Mouse (Mus musculus) liver, postnatal 0 days (tissue): Measurements from ENCODE around the gene Abcg4. TPM values are rescaled to one million over a fixed set of nuclear protein-coding genes. Genes with fewer than 3 reads are reported as not detected.

Experiments
- ATAC-seq: fragments of 200-750 bp; cut with Nextera tagmentation; 2 replicates; pipeline ENCODE4 v1.8.0; 2017; ENCODE audit warnings: mild to moderate bottlenecking, moderate library complexity
- DNase-seq: peaks from one replicate; pipeline ENCODE4 v3.0.0-alpha.2; 2016
- H3K27ac ChIP-seq: fragments of 300-500 bp; sonication (generic); 2 replicates; pipeline ENCODE4 v1.5.1; 2014; ENCODE audit warnings: antibody characterized with exemption, moderate library complexity, mild to moderate bottlenecking, low read depth
- H3K27me3 ChIP-seq: fragments of 300-500 bp; sonication (generic); 2 replicates; pipeline ENCODE4 v1.6.1; 2014; ENCODE audit warnings: low read length, control low read depth, mixed read lengths; ENCODE audit not compliant: insufficient read depth
- H3K36me3 ChIP-seq: fragments of 300-500 bp; sonication (generic); replicated peaks from 2 replicates; pipeline ENCODE4 v1.6.1; 2014; ENCODE audit warnings: mild to moderate bottlenecking, control low read depth, low read length, moderate library complexity, mixed read lengths; ENCODE audit not compliant: insufficient read depth
- H3K4me1 ChIP-seq: fragments of 300-500 bp; sonication (generic); 2 replicates; pipeline ENCODE4 v1.6.1; 2014; ENCODE audit warnings: antibody characterized with exemption, mild to moderate bottlenecking, control low read depth; ENCODE audit not compliant: insufficient read depth
- H3K4me2 ChIP-seq: fragments of 300-500 bp; sonication (generic); 2 replicates; pipeline ENCODE4 v1.6.1; 2014; ENCODE audit warnings: low read depth, mild to moderate bottlenecking, low read length, moderate library complexity, mixed read lengths
- H3K4me3 ChIP-seq: fragments of 300-500 bp; sonication (generic); 2 replicates; pipeline ENCODE4 v1.5.1; 2014; ENCODE audit warnings: low read depth, low read length
- H3K9ac ChIP-seq: fragments of 300-500 bp; sonication (generic); replicated peaks from 2 replicates; pipeline ENCODE4 v1.6.1; 2014; ENCODE audit warnings: mild to moderate bottlenecking, moderate library complexity
- H3K9me3 ChIP-seq: fragments of 300-500 bp; sonication (generic); 2 replicates; pipeline ENCODE4 v1.6.1; 2016; ENCODE audit warnings: mild to moderate bottlenecking, control low read depth, low read length, mixed read lengths
- CTCF ChIP-seq: sonication (generic); IDR thresholded peaks from 2 replicates; pipeline ENCODE4 v1.5.1; 2016; ENCODE audit warnings: antibody characterized with exemption, low read depth
- EP300 ChIP-seq: IDR thresholded peaks from 2 replicates; pipeline ENCODE4 v1.6.1; 2016; ENCODE audit warnings: antibody characterized with exemption, low read depth, mild to moderate bottlenecking
- WGBS: fragments of 180-500 bp; shearing (Covaris S2); extraction: QIAGEN DNeasy Blood & Tissue Kit; methylation state at CpG from one replicate; pipeline ENCODE4 v1.1.7; 2014; ENCODE audit not compliant: insufficient replicate concordance; 5-methylcytosine and 5-hydroxymethylcytosine counted together
- microRNA-seq: library from miRNA; unstranded; fragments of <30 nt; microRNA quantifications from one replicate; pipeline ENCODE4, GENCODE M21; 2016
- polyA plus RNA-seq: library from polyadenylated mRNA; unstranded; fragments of >200 nt; fragmentation: Nextera tagmentation; extraction: Ambion mirVana; gene quantifications from 2 replicates; pipeline ENCODE4 v1.2.1, GENCODE M21; 2015

Gene Abcg4
- polyA plus RNA-seq, 1 experiment from 2014 or later: 4.2 TPM

- TF ChIP-seq CTCF (peak; percentile 99), EP300 (no peak)
- peak; percentile 91 for ATAC-seq
- Histone ChIP-seq H3K4me2 (peak within 1 kb of the TSS; percentile 95), H3K4me1 (peaks cover 17% of the 10 kb centered on the region), H3K4me3 (peak within 1 kb of the TSS; percentile 99), H3K27ac (peak within 1 kb of the TSS; percentile 93), H3K36me3 (no peaks in the 10 kb centered on the region), H3K27me3 (no peaks in the 10 kb centered on the region), H3K9me3 (no peaks in the 10 kb centered on the region), H3K9ac (peak within 1 kb of the TSS; percentile 94)
- under 1% methylated on average over 48 of the region's 76 CpGs for WGBS
- peak; percentile 98 for DNase-seq
Observed at GRCm38 (mm10) chr9:44233802-44234478, 54.5 kb downstream of the Abcg4 start, which contains the start of gene Cbl. Gene Cbl (minus strand): TSS chr9:44234049.

DNA sequence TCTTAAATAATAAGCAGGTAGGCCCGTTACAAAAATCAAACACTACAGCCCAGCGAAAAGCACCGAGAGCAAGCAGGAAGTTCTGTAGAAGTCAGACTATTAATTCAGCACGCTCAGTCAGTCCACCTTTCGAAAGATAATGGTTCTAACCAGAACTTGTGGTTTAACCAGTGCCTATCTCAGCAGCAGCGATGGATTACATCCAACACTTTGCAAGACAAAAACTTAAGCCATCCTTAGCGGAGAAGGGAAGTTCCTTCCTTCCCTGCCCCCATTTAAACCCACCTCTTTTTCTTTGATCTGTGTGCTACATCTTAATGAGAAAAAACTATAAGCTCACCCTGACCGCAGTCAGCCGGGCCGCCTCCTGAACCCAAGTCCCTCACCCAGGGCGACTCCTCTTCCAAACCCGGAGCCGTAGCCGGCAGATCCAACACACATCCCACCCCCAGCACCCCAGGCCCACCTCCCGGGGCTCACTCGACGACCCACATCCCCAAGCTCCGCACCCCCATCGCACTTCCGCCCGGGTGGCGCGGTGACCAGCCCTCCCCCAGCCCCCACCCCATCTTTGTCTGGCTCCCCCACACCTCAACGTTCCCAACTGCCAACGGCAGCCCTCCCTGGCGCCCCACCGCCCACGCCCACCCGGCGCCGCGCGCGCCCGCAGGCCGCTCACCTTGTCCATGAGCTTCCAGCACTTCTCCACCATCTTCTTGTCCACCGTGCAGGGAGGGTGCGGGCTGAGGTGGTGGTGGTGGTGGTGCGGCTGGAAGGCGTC, 55.2 kb downstream of the Abcg4 start:
- peak overlapping the region; percentile 93 for H3K27ac ChIP-seq
- DNase-seq (no peak), ATAC-seq (peak; percentile 56)
- peak overlapping the region; percentile 99 for H3K4me3 ChIP-seq
- TF ChIP-seq EP300: no peak
- TF ChIP-seq CTCF: no peak
- H3K4me2 ChIP-seq: peak overlapping the region; percentile 95
- no peaks in the 10 kb centered on the region for H3K9me3 ChIP-seq
- no peaks in the 10 kb centered on the region for H3K36me3 ChIP-seq
- H3K4me1 ChIP-seq: peaks cover 17% of the 10 kb centered on the region
- peak overlapping the region; percentile 94 for H3K9ac ChIP-seq
- H3K27me3 ChIP-seq: no peaks in the 10 kb centered on the region
- 2% methylated on average over 40 of the region's 40 CpGs for WGBS

- H3K9ac ChIP-seq: no peak overlapping the region
- peak overlapping the region; percentile 45; the same call in 1 of the 2 replicates for H3K27ac ChIP-seq
Observed at GRCm38 (mm10) chr9:44231609-44232008, 56.8 kb downstream of the Abcg4 start.

DNA sequence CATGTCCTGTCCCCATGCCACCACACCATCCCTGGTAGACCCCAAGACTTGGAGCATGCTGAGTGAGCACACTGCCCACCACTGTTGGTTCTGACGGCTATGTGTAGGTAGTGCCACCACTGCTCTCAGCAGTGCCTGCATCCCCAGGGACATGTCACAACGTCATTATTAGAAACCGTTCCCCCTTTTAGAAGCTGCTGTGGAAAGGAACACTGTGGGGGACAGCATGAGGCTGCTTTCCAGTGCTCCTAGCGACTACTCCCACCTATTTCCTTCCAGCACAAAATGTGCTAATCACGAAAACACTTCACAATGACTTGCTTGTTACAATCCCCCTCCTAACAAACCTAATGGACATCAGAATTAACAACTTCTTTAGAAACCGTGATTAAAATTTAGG, 62.4 kb downstream of the Abcg4 start:
- Histone ChIP-seq H3K9me3 (no peaks in the 10 kb centered on the region), H3K27me3 (no peaks in the 10 kb centered on the region), H3K36me3 (no peaks in the 10 kb centered on the region), H3K4me2 (no peak overlapping the region), H3K4me3 (no peak overlapping the region), H3K9ac (no peak overlapping the region), H3K4me1 (peaks cover 19% of the 10 kb centered on the region), H3K27ac (no peak overlapping the region)
- whole genome bisulfite sequencing: 43% methylated on average over 6 of the region's 6 CpGs
- ATAC-seq (no peak), DNase-seq (no peak)
- TF ChIP-seq CTCF (no peak), EP300 (no peak)

More at GRCm38 (mm10) chr9:44231609-44232008, 56.8 kb downstream of the Abcg4 start:
- DNase-seq: no peak
- H3K4me3 ChIP-seq: peak overlapping the region; percentile 99; the same call in 1 of the 2 replicates
- H3K4me2 ChIP-seq: peak overlapping the region; percentile 95
- TF ChIP-seq CTCF (no peak), EP300 (no peak)
- H3K9me3 ChIP-seq: no peaks in the 10 kb centered on the region
- H3K27me3 ChIP-seq: no peaks in the 10 kb centered on the region
- ATAC-seq: no peak
- H3K36me3 ChIP-seq: no peaks in the 10 kb centered on the region
- peaks cover 29% of the 10 kb centered on the region for H3K4me1 ChIP-seq

Small RNA genes lying within 50 kb of the gene (microRNA-seq; reads per million reads assigned to microRNA genes)
- gene Gm44335: not detected

Other genes with a start within 250 kb of the Abcg4 start
- 0.39 and 0.85 TPM in 2 replicates for gene Thy1, start 245.2 kb downstream of the Abcg4 start, polyA plus RNA-seq
- gene Usp2, start 221.6 kb downstream of the Abcg4 start, polyA plus RNA-seq: 2.9 and 3.8 TPM in 2 replicates
- not detected in 2 replicates for gene Mfrp, start 186.9 kb downstream of the Abcg4 start, polyA plus RNA-seq
- gene C1qtnf5, start 181.4 kb downstream of the Abcg4 start, polyA plus RNA-seq: 1.0 and 1.3 TPM in 2 replicates
- not detected in 2 replicates for gene Gm49380, start 175.1 kb downstream of the Abcg4 start, polyA plus RNA-seq
- 17.9 and 18.8 TPM in 2 replicates for gene Rnf26, start 175.1 kb downstream of the Abcg4 start, polyA plus RNA-seq
- 4.2 and 4.5 TPM in 2 replicates for gene Mcam, start 154.1 kb downstream of the Abcg4 start, polyA plus RNA-seq
- gene Cbl, start 54.6 kb downstream of the Abcg4 start, polyA plus RNA-seq: 3.1 and 4.0 TPM in 2 replicates
- gene Ccdc153, start 47.9 kb downstream of the Abcg4 start, polyA plus RNA-seq: not detected in 2 replicates
- gene Pdzd3, start 37.1 kb downstream of the Abcg4 start, polyA plus RNA-seq: 0.08 TPM in 1 of 2 replicates, not detected in the other
- 4.6 and 5.6 TPM in 2 replicates for gene Nlrx1, start 20.0 kb downstream of the Abcg4 start, polyA plus RNA-seq
- gene Hinfp, start 17.1 kb upstream of the Abcg4 start, polyA plus RNA-seq: 4.5 and 6.3 TPM in 2 replicates
- gene C2cd2l, start 31.7 kb upstream of the Abcg4 start, polyA plus RNA-seq: 10.1 and 11.4 TPM in 2 replicates
- 19.0 and 19.4 TPM in 2 replicates for gene Dpagt1, start 37.4 kb upstream of the Abcg4 start, polyA plus RNA-seq
- 152 and 164 TPM in 2 replicates for gene H2afx, start 46.1 kb upstream of the Abcg4 start, polyA plus RNA-seq
- 517 and 539 TPM in 2 replicates for gene Hmbs, start 55.6 kb upstream of the Abcg4 start, polyA plus RNA-seq
- gene Vps11, start 73.1 kb upstream of the Abcg4 start, polyA plus RNA-seq: 12.1 and 13.3 TPM in 2 replicates
- 5.2 and 6.6 TPM in 2 replicates for gene Hyou1, start 90.9 kb upstream of the Abcg4 start, polyA plus RNA-seq
- 178 and 188 TPM in 2 replicates for gene Slc37a4, start 108.2 kb upstream of the Abcg4 start, polyA plus RNA-seq
- gene Rps25, start 118.5 kb upstream of the Abcg4 start, polyA plus RNA-seq: 1,409 and 1,489 TPM in 2 replicates
- gene Trappc4, start 119.0 kb upstream of the Abcg4 start, polyA plus RNA-seq: 48.0 and 50.4 TPM in 2 replicates
- gene Ccdc84, start 130.0 kb upstream of the Abcg4 start, polyA plus RNA-seq: 11.8 and 12.5 TPM in 2 replicates
- not detected in 2 replicates for gene Foxr1, start 152.5 kb upstream of the Abcg4 start, polyA plus RNA-seq
- not detected in 2 replicates for gene Upk2, start 166.4 kb upstream of the Abcg4 start, polyA plus RNA-seq
- 2.0 and 2.2 TPM in 2 replicates for gene Bcl9l, start 194.2 kb upstream of the Abcg4 start, polyA plus RNA-seq